Mouse (Mus musculus): ENCODE measurements around the gene Anapc5. TPM values are rescaled to one million over a fixed set of nuclear protein-coding genes. Genes with fewer than 3 reads are reported as not detected.
A peak's percentile ranks its signal among the peaks of the same experiment; 100 is the strongest.

Gene Anapc5
- polyA plus RNA-seq, 1 experiment from 2014 or later, result 258 TPM

GRCm38 (mm10) chr5:122786035-122786819, 34.9 kb downstream of the Anapc5 start:
- 69% methylated on average over 12 of the region's 12 CpGs for WGBS
- H3K4me2 ChIP-seq (ENCODE audit: low read length), result no peak overlapping the region
- no peak for TF ChIP-seq CTCF (IDR thresholded peaks at IDR 0.05; ENCODE audit: low read depth)
- ATAC-seq (replicated peaks; ENCODE audit: low FRiP score, low read depth), result no peak
- no peak overlapping the region for H3K4me3 ChIP-seq (replicated peaks; ENCODE audit: low read depth, low read length)
- H3K4me1 ChIP-seq (replicated peaks; ENCODE audit: insufficient read depth, low read length), result no peaks in the 10 kb centered on the region
- no peaks in the 10 kb centered on the region for H3K9me3 ChIP-seq (replicated peaks; ENCODE audit: low read length)
- no peak for DNase-seq (ENCODE audit: low spot score)
- H3K9ac ChIP-seq (ENCODE audit: low read depth, low read length), result no peak overlapping the region
- H3K27ac ChIP-seq, result no peak overlapping the region
- no peaks in the 10 kb centered on the region for H3K27me3 ChIP-seq (ENCODE audit: insufficient read depth, low read length)
- H3K36me3 ChIP-seq (ENCODE audit: insufficient read depth, low read length), result peaks cover 41% of the 10 kb centered on the region

DNA sequence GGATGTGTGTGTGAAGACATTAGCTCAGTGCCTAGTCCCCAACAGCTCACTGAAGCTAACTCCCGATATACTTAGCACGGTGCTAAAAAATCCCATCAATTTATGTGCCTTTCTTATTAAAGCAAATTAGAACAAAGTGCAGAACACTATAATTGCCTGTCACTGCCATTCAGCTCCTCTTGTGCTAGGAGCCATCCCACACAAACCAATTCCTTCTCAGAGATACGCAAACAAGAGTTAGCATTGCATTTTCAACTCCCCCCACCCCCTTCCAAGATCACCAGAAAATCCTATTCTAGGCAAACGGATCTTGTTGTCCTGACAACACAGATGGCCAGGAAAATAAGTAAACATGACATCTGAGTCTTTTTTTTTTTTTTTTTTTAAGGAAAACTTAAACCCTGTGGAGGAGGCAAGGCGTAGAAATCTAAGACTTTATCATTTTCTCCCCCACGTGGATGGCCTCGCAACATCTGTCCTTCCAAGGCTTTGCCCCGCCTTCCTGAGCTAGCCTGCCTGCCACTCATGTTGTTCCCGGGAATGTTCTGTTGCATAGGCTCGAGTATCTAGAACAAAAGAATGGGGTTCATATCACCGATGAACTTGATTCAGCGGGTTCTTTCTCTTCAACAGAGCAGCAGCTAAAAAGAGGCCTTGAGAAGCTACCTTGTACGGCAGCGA, 37.3 kb downstream of the Anapc5 start:
- DNase-seq (ENCODE audit: low spot score) (peak; percentile 61), ATAC-seq (replicated peaks; ENCODE audit: low FRiP score, low read depth) (no peak)
- Histone ChIP-seq H3K9me3 (replicated peaks; ENCODE audit: low read length) (no peaks in the 10 kb centered on the region), H3K36me3 (ENCODE audit: insufficient read depth, low read length) (peaks cover 23% of the 10 kb centered on the region), H3K4me2 (ENCODE audit: low read length) (peak overlapping the region; percentile 6; the same call in 1 of the 2 replicates), H3K27ac (no peak overlapping the region), H3K9ac (ENCODE audit: low read depth, low read length) (no peak overlapping the region), H3K27me3 (ENCODE audit: insufficient read depth, low read length) (no peaks in the 10 kb centered on the region), H3K4me3 (replicated peaks; ENCODE audit: low read depth, low read length) (no peak overlapping the region), H3K4me1 (replicated peaks; ENCODE audit: insufficient read depth, low read length) (no peaks in the 10 kb centered on the region)
- WGBS, result 32% methylated on average over 14 of the region's 14 CpGs
- TF ChIP-seq CTCF (IDR thresholded peaks at IDR 0.05; ENCODE audit: low read depth), result no peak

DNA sequence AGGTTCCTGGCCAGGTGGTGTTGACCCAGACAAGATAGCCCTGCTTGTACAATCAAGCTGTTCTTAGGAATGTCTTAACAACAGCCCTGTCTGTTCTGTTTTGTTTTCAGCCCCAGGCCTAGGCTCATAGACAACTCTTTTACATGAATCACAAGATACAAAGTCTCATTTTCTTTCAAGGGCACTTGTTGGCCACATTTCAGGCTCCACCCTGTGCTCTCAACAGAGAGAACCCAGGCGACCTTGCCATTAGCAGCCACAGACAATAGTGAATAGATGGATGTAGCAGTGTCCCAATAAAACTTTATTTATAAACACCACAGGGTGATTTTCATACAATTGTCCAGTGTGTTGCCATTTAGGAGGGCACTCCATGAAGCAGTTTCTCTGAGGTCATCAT, 39.1 kb downstream of the Anapc5 start:
- no peak for DNase-seq (ENCODE audit: low spot score)
- 75% methylated on average over 1 of the region's 1 CpGs for WGBS
- H3K4me2 ChIP-seq (ENCODE audit: low read length), result no peak overlapping the region
- H3K4me3 ChIP-seq (replicated peaks; ENCODE audit: low read depth, low read length), result no peak overlapping the region
- no peak for ATAC-seq (replicated peaks; ENCODE audit: low FRiP score, low read depth)
- H3K9ac ChIP-seq (ENCODE audit: low read depth, low read length), result no peak overlapping the region
- 0 out of 2 replicates have a peak, but pooled peaks cover 4% of the 10 kb centered on the region for H3K4me1 ChIP-seq (replicated peaks; ENCODE audit: insufficient read depth, low read length)
- no peak for TF ChIP-seq CTCF (IDR thresholded peaks at IDR 0.05; ENCODE audit: low read depth)
- no peaks in the 10 kb centered on the region for H3K27me3 ChIP-seq (ENCODE audit: insufficient read depth, low read length)
- H3K9me3 ChIP-seq (replicated peaks; ENCODE audit: low read length), result no peaks in the 10 kb centered on the region
- no peak overlapping the region for H3K27ac ChIP-seq
- H3K36me3 ChIP-seq (ENCODE audit: insufficient read depth, low read length), result peaks cover 7% of the 10 kb centered on the region

GRCm38 (mm10) chr5:122780791-122781432, 40.2 kb downstream of the Anapc5 start:
- 91% methylated on average over 19 of the region's 19 CpGs for WGBS
- DNase-seq (ENCODE audit: low spot score), result no peak
- ATAC-seq (replicated peaks; ENCODE audit: low FRiP score, low read depth), result no peak
- H3K36me3 ChIP-seq (ENCODE audit: insufficient read depth, low read length), result no peaks in the 10 kb centered on the region
- no peak overlapping the region for H3K4me2 ChIP-seq (ENCODE audit: low read length)
- no peak overlapping the region for H3K4me3 ChIP-seq (replicated peaks; ENCODE audit: low read depth, low read length)
- H3K9ac ChIP-seq (ENCODE audit: low read depth, low read length), result no peak overlapping the region
- H3K4me1 ChIP-seq (replicated peaks; ENCODE audit: insufficient read depth, low read length), result 0 out of 2 replicates have a peak, but pooled peaks cover 4% of the 10 kb centered on the region
- no peak overlapping the region for H3K27ac ChIP-seq
- peak; percentile 32; the same call in 1 of the 2 replicates for TF ChIP-seq CTCF (IDR thresholded peaks at IDR 0.05; ENCODE audit: low read depth)
- no peaks in the 10 kb centered on the region for H3K27me3 ChIP-seq (ENCODE audit: insufficient read depth, low read length)
- no peaks in the 10 kb centered on the region for H3K9me3 ChIP-seq (replicated peaks; ENCODE audit: low read length)

GRCm38 (mm10) chr5:122779277-122779834, 41.8 kb downstream of the Anapc5 start, which contains the start of gene Camkk2:
Gene Camkk2, minus strand, starts transcription at chr5:122779409.
- no peak for TF ChIP-seq CTCF (IDR thresholded peaks at IDR 0.05; ENCODE audit: low read depth)
- H3K27ac ChIP-seq, result peak within 1 kb of the TSS; percentile 80
- peak within 1 kb of the TSS; percentile 85 for H3K9ac ChIP-seq (ENCODE audit: low read depth, low read length)
- DNase-seq (ENCODE audit: low spot score), result peak; percentile 90
- H3K27me3 ChIP-seq (ENCODE audit: insufficient read depth, low read length), result no peaks in the 10 kb centered on the region
- H3K4me1 ChIP-seq (replicated peaks; ENCODE audit: insufficient read depth, low read length), result 0 out of 2 replicates have a peak, but pooled peaks cover 4% of the 10 kb centered on the region
- under 1% methylated on average over 63 of the region's 63 CpGs for WGBS
- no peaks in the 10 kb centered on the region for H3K9me3 ChIP-seq (replicated peaks; ENCODE audit: low read length)
- H3K36me3 ChIP-seq (ENCODE audit: insufficient read depth, low read length), result no peaks in the 10 kb centered on the region
- H3K4me2 ChIP-seq (ENCODE audit: low read length), result peak within 1 kb of the TSS; percentile 94
- peak; percentile 89 for ATAC-seq (replicated peaks; ENCODE audit: low FRiP score, low read depth)
- H3K4me3 ChIP-seq (replicated peaks; ENCODE audit: low read depth, low read length), result peak within 1 kb of the TSS; percentile 82
